Mouse (Mus musculus) forebrain, embryonic 15.5 days (tissue): ENCODE data around the gene Sema3f. TPM values are rescaled to one million over a fixed set of nuclear protein-coding genes. Genes with fewer than 3 reads are reported as not detected.
A peak's percentile ranks its signal among the peaks of the same experiment; 100 is the strongest.

Experiments used
- ATAC-seq: fragments of 200-750 bp; cut with Nextera tagmentation; replicated peaks from 2 replicates; pipeline ENCODE4 v1.8.0; 2017; ENCODE audit warnings: mild to moderate bottlenecking, moderate TSS enrichment, moderate library complexity
- H3K27ac ChIP-seq: fragments of 300-500 bp; sonication (generic); replicated peaks from 2 replicates; pipeline ENCODE4 v1.5.1; 2015; ENCODE audit warnings: mild to moderate bottlenecking, inconsistent platforms
- H3K27me3 ChIP-seq: fragments of 300-500 bp; sonication (generic); 2 replicates; pipeline ENCODE4 v1.6.1; 2015; ENCODE audit warnings: inconsistent platforms
- H3K36me3 ChIP-seq: fragments of 300-500 bp; sonication (generic); 2 replicates; pipeline ENCODE4 v1.6.1; 2015; ENCODE audit warnings: mild to moderate bottlenecking, inconsistent platforms
- H3K4me1 ChIP-seq: fragments of 300-500 bp; sonication (generic); 2 replicates; pipeline ENCODE4 v1.6.1; 2015; ENCODE audit warnings: inconsistent platforms
- H3K4me2 ChIP-seq: fragments of 300-500 bp; sonication (generic); replicated peaks from 2 replicates; pipeline ENCODE4 v1.6.1; 2015; ENCODE audit warnings: mild to moderate bottlenecking, inconsistent platforms
- H3K4me3 ChIP-seq: fragments of 300-500 bp; sonication (generic); 2 replicates; pipeline ENCODE4 v1.5.1; 2015; ENCODE audit warnings: mild to moderate bottlenecking, inconsistent platforms
- H3K9ac ChIP-seq: fragments of 300-500 bp; sonication (generic); replicated peaks from 2 replicates; pipeline ENCODE4 v1.6.1; 2015; ENCODE audit warnings: mild to moderate bottlenecking, inconsistent platforms
- H3K9me3 ChIP-seq: fragments of 300-500 bp; sonication (generic); 2 replicates; pipeline ENCODE4 v1.6.1; 2016; ENCODE audit warnings: inconsistent platforms
- WGBS: fragments of 180-500 bp; shearing (Covaris S2); methylation state at CpG from one replicate; pipeline ENCODE4 v1.1.7; 2015; ENCODE audit warnings: mixed read lengths; 5-methylcytosine and 5-hydroxymethylcytosine counted together
- polyA plus RNA-seq: library from polyadenylated mRNA; unstranded; fragments of >200 nt; fragmentation: Nextera tagmentation; extraction: Ambion mirVana; gene quantifications from 2 replicates; pipeline ENCODE4 v1.2.1, GENCODE M21; 2015

Sema3f gene
- polyA plus RNA-seq, 1 experiment from 2014 or later = 13.7 TPM

- H3K27ac ChIP-seq = peak overlapping the region; percentile 89
- under 1% methylated on average over 35 of the region's 35 CpGs for WGBS
Measured at GRCm38 (mm10) chr9:107634406-107635278, 75.6 kb downstream of the Sema3f start.

GRCm38 (mm10) chr9:107633661-107634405 lies 76.4 kb downstream of the Sema3f start:
- 0% methylated on average over 15 of the region's 15 CpGs for WGBS

More at GRCm38 (mm10) chr9:107634406-107635278, 75.6 kb downstream of the Sema3f start:
- peak overlapping the region; percentile 88 for H3K9ac ChIP-seq
- no peak for ATAC-seq
- H3K4me2 ChIP-seq = peak overlapping the region; percentile 97
- peaks cover 59% of the 10 kb centered on the region for H3K4me1 ChIP-seq
- H3K27me3 ChIP-seq = no peaks in the 10 kb centered on the region
- no peaks in the 10 kb centered on the region for H3K36me3 ChIP-seq
- no peaks in the 10 kb centered on the region for H3K9me3 ChIP-seq
- peak overlapping the region; percentile 77 for H3K4me3 ChIP-seq

DNA sequence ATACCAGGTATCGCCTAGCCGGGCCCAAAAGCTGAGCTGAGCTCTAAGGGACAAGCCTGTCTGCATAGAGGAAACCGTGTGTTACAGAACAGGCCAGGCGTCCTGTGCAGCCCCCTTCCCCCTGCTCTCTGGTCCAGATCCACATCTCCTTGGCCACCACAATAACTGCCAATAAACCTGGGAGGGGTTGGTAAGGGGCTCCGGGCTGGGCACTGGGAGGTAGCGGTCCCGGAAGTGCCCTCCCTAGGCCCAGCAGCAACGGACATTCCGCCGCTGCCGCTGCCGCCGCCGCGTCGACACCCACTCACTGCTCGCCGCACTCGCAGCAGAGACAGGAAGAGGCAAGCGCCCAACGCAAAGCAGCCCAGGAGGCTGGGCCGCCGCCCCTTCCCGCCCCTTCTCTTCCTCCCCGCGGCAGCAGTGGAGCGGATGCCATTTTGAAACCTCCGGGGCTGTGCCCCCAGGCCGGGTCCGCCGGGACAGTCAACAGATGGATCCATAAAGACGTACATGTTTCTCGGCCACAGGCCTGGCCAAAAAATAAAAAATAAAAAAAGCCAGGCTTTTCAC lies 77.1 kb downstream of the Sema3f start:
- H3K4me1 ChIP-seq = peaks cover 74% of the 10 kb centered on the region
- peak overlapping the region; percentile 97 for H3K4me2 ChIP-seq
- ATAC-seq = peak; percentile 15; the same call in 1 of the 2 replicates
- 1% methylated on average over 33 of the region's 33 CpGs for WGBS
- peak overlapping the region; percentile 89 for H3K27ac ChIP-seq
- no peaks in the 10 kb centered on the region for H3K27me3 ChIP-seq
- H3K4me3 ChIP-seq = peak overlapping the region; percentile 77
- no peaks in the 10 kb centered on the region for H3K9me3 ChIP-seq
- no peaks in the 10 kb centered on the region for H3K36me3 ChIP-seq
- H3K9ac ChIP-seq = peak overlapping the region; percentile 88

More at GRCm38 (mm10) chr9:107633661-107634405, 76.4 kb downstream of the Sema3f start:
- H3K4me2 ChIP-seq = peak overlapping the region; percentile 97
- H3K9ac ChIP-seq = peak overlapping the region; percentile 88
- H3K4me1 ChIP-seq = peaks cover 67% of the 10 kb centered on the region
- no peaks in the 10 kb centered on the region for H3K36me3 ChIP-seq
- H3K27ac ChIP-seq = peak overlapping the region; percentile 89
- ATAC-seq = no peak
- H3K4me3 ChIP-seq = peak overlapping the region; percentile 77
- H3K9me3 ChIP-seq = no peaks in the 10 kb centered on the region
- H3K27me3 ChIP-seq = no peaks in the 10 kb centered on the region

DNA sequence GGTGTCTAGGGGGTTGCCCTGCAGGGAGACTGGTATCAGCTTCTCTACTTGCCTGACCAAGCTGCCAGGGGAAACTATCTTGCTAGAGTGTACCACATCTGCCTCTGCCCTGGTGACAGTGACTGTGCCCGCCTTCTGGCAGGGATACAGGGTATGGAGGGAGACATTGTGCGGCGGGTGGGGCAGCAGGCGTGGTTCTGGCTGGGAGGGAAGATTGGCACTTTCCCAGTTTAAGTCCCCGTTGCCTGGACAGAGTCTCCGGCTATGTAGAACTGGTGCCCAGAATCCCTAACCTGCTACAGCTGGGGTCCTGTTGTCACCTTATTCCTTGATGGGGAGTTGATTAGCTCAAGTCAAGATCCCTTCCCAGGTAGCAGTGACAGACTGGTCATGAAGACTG lies 77.8 kb downstream of the Sema3f start:
- peak overlapping the region; percentile 88 for H3K9ac ChIP-seq
- ATAC-seq = no peak
- H3K4me3 ChIP-seq = peak overlapping the region; percentile 77
- H3K4me2 ChIP-seq = peak overlapping the region; percentile 97
- no peaks in the 10 kb centered on the region for H3K9me3 ChIP-seq
- no peaks in the 10 kb centered on the region for H3K36me3 ChIP-seq
- peaks cover 80% of the 10 kb centered on the region for H3K4me1 ChIP-seq
- WGBS = 10% methylated on average over 6 of the region's 6 CpGs
- H3K27me3 ChIP-seq = no peaks in the 10 kb centered on the region
- H3K27ac ChIP-seq = peak overlapping the region; percentile 89

DNA sequence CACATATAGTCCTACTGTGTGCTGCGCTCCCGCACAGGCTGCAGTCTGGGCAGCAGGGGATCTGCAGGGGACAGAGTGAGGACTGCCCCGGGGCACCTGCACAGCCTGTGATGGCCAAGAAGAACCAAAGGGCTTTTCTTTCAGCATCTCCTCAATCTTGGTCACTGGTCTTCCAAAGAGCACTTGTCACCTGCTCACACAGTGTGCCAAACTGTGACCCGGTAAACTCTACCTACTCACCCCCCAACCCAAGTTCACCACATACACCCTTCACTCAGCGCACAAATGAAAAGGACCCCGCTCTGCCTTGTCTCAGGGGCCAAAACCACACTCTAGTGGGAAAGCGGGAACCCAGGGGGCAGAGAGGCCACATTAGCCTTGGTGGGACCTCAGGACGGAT lies 78.4 kb downstream of the Sema3f start:
- no peaks in the 10 kb centered on the region for H3K9me3 ChIP-seq
- no peak for ATAC-seq

More for the DNA sequence above, 78.4 kb downstream of the Sema3f start:
- peak overlapping the region; percentile 88; the same call in 1 of the 2 replicates for H3K9ac ChIP-seq
- H3K4me2 ChIP-seq = peak overlapping the region; percentile 97
- H3K27ac ChIP-seq = peak overlapping the region; percentile 89
- H3K4me1 ChIP-seq = peaks cover 80% of the 10 kb centered on the region
- 52% methylated on average over 8 of the region's 8 CpGs for WGBS
- H3K27me3 ChIP-seq = no peaks in the 10 kb centered on the region
- no peaks in the 10 kb centered on the region for H3K36me3 ChIP-seq
- peak overlapping the region; percentile 77 for H3K4me3 ChIP-seq

Other genes with a start within 250 kb of the Sema3f start
- 45.7 and 45.8 TPM in 2 replicates for gene Tmem115, start 176.5 kb downstream of the Sema3f start, polyA plus RNA-seq
- gene Cyb561d2, start 168.3 kb downstream of the Sema3f start, polyA plus RNA-seq = 34.7 and 36.0 TPM in 2 replicates
- 74.9 and 78.7 TPM in 2 replicates for gene Nprl2, start 168.2 kb downstream of the Sema3f start, polyA plus RNA-seq
- gene Zmynd10, start 163.2 kb downstream of the Sema3f start, polyA plus RNA-seq = 3.7 and 4.6 TPM in 2 replicates
- gene Rassf1, start 158.9 kb downstream of the Sema3f start, polyA plus RNA-seq = 38.9 and 41.1 TPM in 2 replicates
- gene Tusc2, start 147.2 kb downstream of the Sema3f start, polyA plus RNA-seq = 96.7 and 97.5 TPM in 2 replicates
- 75.3 and 76.2 TPM in 2 replicates for gene Hyal2, start 142.5 kb downstream of the Sema3f start, polyA plus RNA-seq
- gene Hyal1, start 133.5 kb downstream of the Sema3f start, polyA plus RNA-seq = 8.6 and 8.8 TPM in 2 replicates
- gene Naa80, start 131.6 kb downstream of the Sema3f start, polyA plus RNA-seq = 14.7 and 17.0 TPM in 2 replicates
- 1.3 and 2.1 TPM in 2 replicates for gene Hyal3, start 129.7 kb downstream of the Sema3f start, polyA plus RNA-seq
- 15.4 and 16.9 TPM in 2 replicates for gene Ifrd2, start 122.8 kb downstream of the Sema3f start, polyA plus RNA-seq
- gene Sema3b, start 101.2 kb downstream of the Sema3f start, polyA plus RNA-seq = 1.7 and 2.8 TPM in 2 replicates
- gene Gnai2, start 75.1 kb downstream of the Sema3f start, polyA plus RNA-seq = 335 and 338 TPM in 2 replicates
- 24.2 and 24.4 TPM in 2 replicates for gene Slc38a3, start 40.9 kb downstream of the Sema3f start, polyA plus RNA-seq
- 1.7 and 1.8 TPM in 2 replicates for gene Gnat1, start 30.8 kb downstream of the Sema3f start, polyA plus RNA-seq
- 283 and 284 TPM in 2 replicates for gene Rbm5, start 60.5 kb upstream of the Sema3f start, polyA plus RNA-seq
- gene Rbm6, start 162.8 kb upstream of the Sema3f start, polyA plus RNA-seq = 115 and 125 TPM in 2 replicates
- gene Mon1a, start 177.7 kb upstream of the Sema3f start, polyA plus RNA-seq = 24.0 and 24.5 TPM in 2 replicates
- 1.0 and 1.9 TPM in 2 replicates for gene Mst1r, start 196.4 kb upstream of the Sema3f start, polyA plus RNA-seq
- not detected in 2 replicates for gene Actl11, start 218.0 kb upstream of the Sema3f start, polyA plus RNA-seq
- 79.1 and 83.4 TPM in 2 replicates for gene Camkv, start 225.2 kb upstream of the Sema3f start, polyA plus RNA-seq
- gene Traip, start 239.7 kb upstream of the Sema3f start, polyA plus RNA-seq = 14.0 and 15.7 TPM in 2 replicates